Mouse (Mus musculus): ENCODE data around the gene Rcor1.

The Rcor1 gene

GRCm38 (mm10) chr12:111038976-111039612 lies at the start of gene Rcor1:
Gene Rcor1, plus strand, starts transcription at chr12:111039351.
- peak; percentile 99 for DNase-seq

- DNase-seq: no peak
Measured at GRCm38 (mm10) chr12:110989409-110989808, 49.7 kb upstream of the Rcor1 start.

- no peak for DNase-seq
Measured at GRCm38 (mm10) chr12:110990500-110990899, 48.7 kb upstream of the Rcor1 start.

- DNase-seq: peak; percentile 76
Measured at GRCm38 (mm10) chr12:110991361-110992127, 47.6 kb upstream of the Rcor1 start.

- peak; percentile 90 for DNase-seq
Measured at GRCm38 (mm10) chr12:110992128-110992553, 47.0 kb upstream of the Rcor1 start.

- peak; percentile 73 for DNase-seq
Measured at GRCm38 (mm10) chr12:110992771-110993170, 46.4 kb upstream of the Rcor1 start.

- DNase-seq: no peak
Measured at GRCm38 (mm10) chr12:110993226-110993625, 45.9 kb upstream of the Rcor1 start.

- DNase-seq: no peak
Measured at GRCm38 (mm10) chr12:110994666-110995065, 44.5 kb upstream of the Rcor1 start.

- DNase-seq: no peak
Measured at GRCm38 (mm10) chr12:110998092-110998491, 41.1 kb upstream of the Rcor1 start.

GRCm38 (mm10) chr12:110999820-111000219 lies 39.3 kb upstream of the Rcor1 start:
- DNase-seq: no peak

- no peak for DNase-seq
Measured at GRCm38 (mm10) chr12:111000956-111001355, 38.2 kb upstream of the Rcor1 start.

- no peak for DNase-seq
Measured at GRCm38 (mm10) chr12:111004142-111004541, 35.0 kb upstream of the Rcor1 start.

GRCm38 (mm10) chr12:111005803-111006202 lies 33.3 kb upstream of the Rcor1 start:
- no peak for DNase-seq

- no peak for DNase-seq
Measured at GRCm38 (mm10) chr12:111006339-111006738, 32.8 kb upstream of the Rcor1 start.

- no peak for DNase-seq
Measured at GRCm38 (mm10) chr12:111007134-111008103, 31.7 kb upstream of the Rcor1 start.

GRCm38 (mm10) chr12:111008500-111009490 lies 30.4 kb upstream of the Rcor1 start:
- DNase-seq: no peak

GRCm38 (mm10) chr12:111009615-111010257 lies 29.4 kb upstream of the Rcor1 start:
- no peak for DNase-seq

- no peak for DNase-seq
Measured at GRCm38 (mm10) chr12:111016807-111017206, 22.3 kb upstream of the Rcor1 start.

GRCm38 (mm10) chr12:111018068-111018467 lies 21.1 kb upstream of the Rcor1 start:
- no peak for DNase-seq

- no peak for DNase-seq
Measured at GRCm38 (mm10) chr12:111019086-111019485, 20.1 kb upstream of the Rcor1 start.

GRCm38 (mm10) chr12:111021138-111021537 lies 18.0 kb upstream of the Rcor1 start:
- no peak for DNase-seq
